Mouse (Mus musculus): ENCODE measurements at regions not wholly inside any gene's neighbourhood (a gene's known extent, or its start where the extent isn't known, plus 50 kb on each side); places are given as distances from the start of the nearest gene placed in this dataset.

DNA sequence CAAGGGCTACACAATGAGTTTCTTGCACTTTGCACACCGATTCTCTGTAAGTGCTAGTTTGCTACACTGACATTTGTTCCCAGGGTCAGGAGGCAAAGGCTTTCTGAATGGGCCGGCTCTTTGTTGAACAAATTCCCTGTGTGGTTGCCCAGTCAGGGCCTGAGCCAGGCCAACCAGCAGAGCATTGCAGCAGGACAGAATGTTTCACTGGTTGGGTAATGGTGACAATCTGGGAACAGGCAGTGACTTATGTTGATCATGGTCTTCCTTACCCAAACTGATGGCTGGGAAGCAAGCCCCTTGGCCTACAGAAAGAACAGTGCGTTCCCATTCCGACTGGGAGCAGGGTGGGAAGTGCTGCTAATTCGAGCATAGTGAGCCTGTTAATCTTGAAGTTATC is 363.7 kb upstream of the Satb1 start:
- H3K27ac ChIP-seq (ENCODE audit: insufficient read depth, low read depth) = no peak overlapping the region
- in situ Hi-C loops (cut with MboI; ENCODE audit: low pct_ligation_motif_present, low pct_unique_long_range_greater_than_20kb, low sequenced_read_pairs) (no loop called here), dilution Hi-C loops (cut with MboI; ENCODE audit: extremely low pct_ligation_motif_present, extremely low pct_unique_long_range_greater_than_20kb, low sequenced_read_pairs) (no loop called here)
- H3K4me1 ChIP-seq (ENCODE audit: control insufficient read depth in 1 of 2, insufficient read depth in 2 of 2) = no peaks in the 10 kb centered on the region
- TF ChIP-seq TCF12 (IDR thresholded peaks at IDR 0.05; ENCODE audit: low read depth, low read length) (no peak), JUND (conservative IDR thresholded peaks at IDR 0.05; ENCODE audit: low read depth, low read length) (no peak)
- peaks cover 39% of the 10 kb centered on the region for H3K9me3 ChIP-seq (replicated peaks; ENCODE audit: low read length)
- no peaks in the 10 kb centered on the region for H3K27me3 ChIP-seq (replicated peaks)
- H3K4me2 ChIP-seq (ENCODE audit: insufficient read depth, low read depth, poor library complexity, severe bottlenecking) = no peak overlapping the region
- H3K4me3 ChIP-seq (replicated peaks in 1 of 3; ENCODE audit: low read depth in 2 of 3, low read length in 2 of 3, poor library complexity in 1 of 3) = no peak overlapping the region
- H3K36me3 ChIP-seq (replicated peaks in 1 of 2; ENCODE audit: control insufficient read depth in 1 of 2, insufficient read depth in 1 of 2, low read length in 1 of 2) = no peaks in the 10 kb centered on the region
- no peak for DNase-seq (ENCODE audit: extremely low read depth)
- H3K9ac ChIP-seq (ENCODE audit: insufficient read depth, low read depth) = no peak overlapping the region
- no peaks in the 10 kb centered on the region for H3K79me2 ChIP-seq (replicated peaks; ENCODE audit: control insufficient read depth, extremely low read depth, insufficient read depth, poor library complexity, severe bottlenecking)

DNA sequence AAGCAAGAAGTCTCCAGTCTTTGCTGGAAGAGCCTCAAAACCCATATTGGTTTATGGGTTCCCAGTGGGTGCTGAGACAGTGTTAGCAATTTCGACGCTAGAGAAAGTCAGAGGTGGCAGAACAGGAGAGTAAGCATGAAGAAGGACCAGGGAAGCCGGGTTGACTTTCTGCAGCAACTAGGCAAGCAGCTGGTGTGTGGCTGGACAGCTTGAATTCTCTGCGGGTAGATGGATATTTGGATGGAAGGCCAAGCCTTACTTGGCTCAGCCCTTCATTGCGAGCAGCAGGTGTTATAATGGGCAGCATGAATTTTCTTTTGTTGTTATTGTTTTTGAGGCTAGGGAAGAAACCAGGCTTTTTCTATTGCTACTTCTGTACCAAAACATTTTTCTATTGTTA is 362.7 kb upstream of the Satb1 start:
- Histone ChIP-seq H3K36me3 (replicated peaks in 1 of 2; ENCODE audit: control insufficient read depth in 1 of 2, insufficient read depth in 1 of 2, low read length in 1 of 2) (no peaks in the 10 kb centered on the region), H3K4me2 (ENCODE audit: insufficient read depth, low read depth, poor library complexity, severe bottlenecking) (no peak overlapping the region), H3K4me1 (ENCODE audit: control insufficient read depth in 1 of 2, insufficient read depth in 2 of 2) (no peaks in the 10 kb centered on the region), H3K9ac (ENCODE audit: insufficient read depth, low read depth) (no peak overlapping the region), H3K9me3 (replicated peaks; ENCODE audit: low read length) (peaks cover 35% of the 10 kb centered on the region), H3K4me3 (replicated peaks in 1 of 3; ENCODE audit: low read depth in 2 of 3, low read length in 2 of 3, poor library complexity in 1 of 3) (no peak overlapping the region), H3K79me2 (replicated peaks; ENCODE audit: control insufficient read depth, extremely low read depth, insufficient read depth, poor library complexity, severe bottlenecking) (no peaks in the 10 kb centered on the region), H3K27me3 (replicated peaks) (no peaks in the 10 kb centered on the region), H3K27ac (ENCODE audit: insufficient read depth, low read depth) (no peak overlapping the region)
- in situ Hi-C loops (cut with MboI; ENCODE audit: low pct_ligation_motif_present, low pct_unique_long_range_greater_than_20kb, low sequenced_read_pairs) (no loop called here), dilution Hi-C loops (cut with MboI; ENCODE audit: extremely low pct_ligation_motif_present, extremely low pct_unique_long_range_greater_than_20kb, low sequenced_read_pairs) (no loop called here)
- DNase-seq (ENCODE audit: extremely low read depth) = no peak
- no peak for TF ChIP-seq IRF4 (IDR thresholded peaks at IDR 0.05; ENCODE audit: low read depth, low read length)
- TF ChIP-seq NRF1 (IDR thresholded peaks at IDR 0.05; ENCODE audit: low read depth, low read length) = no peak
- no peak for TF ChIP-seq ZMIZ1 (IDR thresholded peaks at IDR 0.05; ENCODE audit: low read depth, low read length)
- no peak for TF ChIP-seq MAZ (IDR thresholded peaks at IDR 0.05; ENCODE audit: low read depth, low read length)
- TF ChIP-seq MYC (IDR thresholded peaks at IDR 0.05; ENCODE audit: low read depth, low read length) = no peak
- no peak for TF ChIP-seq PAX5 (IDR thresholded peaks at IDR 0.05; ENCODE audit: low read length)
- TF ChIP-seq ZKSCAN1 (IDR thresholded peaks at IDR 0.05; ENCODE audit: borderline replicate concordance, low read depth, low read length) = no peak
- TF ChIP-seq RAD21 (IDR thresholded peaks at IDR 0.05; ENCODE audit: low read depth, low read length) = no peak
- no peak for TF ChIP-seq JUND (conservative IDR thresholded peaks at IDR 0.05; ENCODE audit: low read depth, low read length)
- TF ChIP-seq MEF2A (IDR thresholded peaks at IDR 0.05; ENCODE audit: borderline replicate concordance, low read depth, low read length) = no peak
- no peak for TF ChIP-seq BHLHE40 (IDR thresholded peaks at IDR 0.05; ENCODE audit: low read depth, low read length)

DNA sequence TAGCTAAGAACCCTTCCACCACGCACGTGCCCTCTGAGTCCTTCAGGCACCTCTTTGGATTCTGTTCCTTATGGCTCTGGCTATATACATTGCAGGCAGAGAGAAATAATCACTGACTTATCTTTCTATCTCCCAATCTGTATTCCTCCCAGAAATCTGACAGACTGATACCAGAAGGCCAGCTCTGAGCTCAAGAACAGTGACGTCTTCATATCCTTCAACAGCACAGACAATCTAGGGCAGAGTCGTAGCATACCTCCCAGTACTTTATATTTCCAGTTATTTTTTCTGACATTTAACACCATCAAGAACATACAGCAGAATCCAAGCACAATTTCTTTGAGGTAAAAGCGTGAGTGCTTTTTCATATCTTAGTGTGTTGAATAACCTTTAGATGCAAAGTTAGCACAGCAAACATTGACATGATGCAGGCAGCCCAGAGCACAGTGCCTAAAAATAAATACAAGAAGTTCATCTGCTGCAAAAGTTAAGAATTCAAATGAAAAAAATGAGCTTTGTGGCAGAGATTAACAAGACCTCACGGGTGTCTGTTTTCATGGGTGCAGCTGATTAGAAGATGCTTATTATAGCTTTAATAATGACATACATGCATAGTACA is 358.1 kb upstream of the Satb1 start:
- dilution Hi-C loops (cut with MboI; ENCODE audit: extremely low pct_ligation_motif_present, extremely low pct_unique_long_range_greater_than_20kb, low sequenced_read_pairs) (no loop called here), in situ Hi-C loops (cut with MboI; ENCODE audit: low pct_ligation_motif_present, low pct_unique_long_range_greater_than_20kb, low sequenced_read_pairs) (no loop called here)

More for the DNA sequence above, 358.1 kb upstream of the Satb1 start:
- no peaks in the 10 kb centered on the region for H3K36me3 ChIP-seq (replicated peaks in 1 of 2; ENCODE audit: control insufficient read depth in 1 of 2, insufficient read depth in 1 of 2, low read length in 1 of 2)
- H3K27me3 ChIP-seq (replicated peaks) = no peaks in the 10 kb centered on the region
- no peaks in the 10 kb centered on the region for H3K79me2 ChIP-seq (replicated peaks; ENCODE audit: control insufficient read depth, extremely low read depth, insufficient read depth, poor library complexity, severe bottlenecking)
- no peak overlapping the region for H3K9ac ChIP-seq (ENCODE audit: insufficient read depth, low read depth)
- H3K27ac ChIP-seq (ENCODE audit: insufficient read depth, low read depth) = no peak overlapping the region
- TF ChIP-seq CTCF (conservative IDR thresholded peaks at IDR 0.05 in 1 of 2, IDR thresholded peaks at IDR 0.05 in 1 of 2; ENCODE audit: low read depth in 2 of 2, low read length in 2 of 2) (no peak), HCFC1 (IDR thresholded peaks at IDR 0.05; ENCODE audit: low read depth, low read length) (no peak), USF2 (conservative IDR thresholded peaks at IDR 0.05; ENCODE audit: low read depth, low read length) (no peak), JUN (IDR thresholded peaks at IDR 0.05; ENCODE audit: insufficient read depth, low read depth, low read length) (no peak), MXI1 (IDR thresholded peaks at IDR 0.05; ENCODE audit: low read depth, low read length) (no peak), IRF4 (IDR thresholded peaks at IDR 0.05; ENCODE audit: low read depth, low read length) (no peak)
- H3K4me2 ChIP-seq (ENCODE audit: insufficient read depth, low read depth, poor library complexity, severe bottlenecking) = no peak overlapping the region
- no peak for DNase-seq (ENCODE audit: extremely low read depth)
- peaks cover 41% of the 10 kb centered on the region for H3K9me3 ChIP-seq (replicated peaks; ENCODE audit: low read length)
- no peaks in the 10 kb centered on the region for H3K4me1 ChIP-seq (ENCODE audit: control insufficient read depth in 1 of 2, insufficient read depth in 2 of 2)
- no peak overlapping the region for H3K4me3 ChIP-seq (replicated peaks in 1 of 3; ENCODE audit: low read depth in 2 of 3, low read length in 2 of 3, poor library complexity in 1 of 3)

Data from CH12.LX (cell line).